In the genomic region with DNA sequence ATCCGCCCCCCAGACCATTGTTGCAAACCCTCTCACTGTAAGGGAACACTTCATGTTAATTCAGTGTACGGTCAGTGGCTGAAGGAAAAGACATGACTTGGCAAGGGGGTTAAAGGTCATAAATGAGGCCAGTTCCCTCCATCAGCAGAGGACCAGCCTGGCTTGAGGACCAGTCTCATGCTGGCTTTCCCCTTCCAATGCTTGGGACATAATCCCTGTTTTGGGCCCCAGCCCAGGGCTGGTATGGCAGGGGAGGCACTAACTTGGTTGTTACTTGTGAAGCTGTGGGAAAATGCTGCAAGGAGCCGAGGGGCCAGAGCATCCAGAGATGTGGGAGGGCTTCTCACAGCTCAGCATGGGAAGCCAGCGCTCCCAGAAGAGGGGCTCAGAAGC, we compare ENCODE assay signal across 15 mouse cellular contexts. TPM values are rescaled to one million over a fixed set of nuclear protein-coding genes. Genes with fewer than 3 reads are reported as not detected.
DNase-seq lines count a peak whose midpoint lies in the region; ATAC-seq and TF ChIP-seq lines count a peak whose summit lies in the region.
"Had no signal": no experiment of that assay in that cellular context is flagged by ENCODE, and none has a peak within 500 bp of the region (broad histone marks: within the 10 kb centered on the region; RNA-seq: fewer than 3 reads in every experiment).

No protein-coding gene starts in this region.

- H3ac ChIP-seq in myocyte (ENCODE audit: control insufficient read depth, insufficient read length): no peak overlapping the region

- H3K4me1 ChIP-seq in heart, embryonic 15.5 days (replicated peaks): peaks cover 52% of the 10 kb centered on the region
- peaks cover 62% of the 10 kb centered on the region for H3K4me1 ChIP-seq in heart, embryonic 12.5 days (replicated peaks)
- peaks cover 65% of the 10 kb centered on the region for H3K4me1 ChIP-seq in megakaryocyte, embryonic 14.5 days
- H3K4me1 ChIP-seq in embryonic facial prominence, embryonic 10.5 days: peaks cover 32% of the 10 kb centered on the region

- no peak overlapping the region for H3K9ac ChIP-seq in heart, embryonic 15.5 days
- no peak overlapping the region for H3K9ac ChIP-seq in heart, embryonic 12.5 days
- H3K9ac ChIP-seq: hindbrain, embryonic 15.5 days; lung, embryonic 15.5 days; neural tube, embryonic 15.5 days had no signal

- no peak for TF ChIP-seq POLR2A in myocyte (IDR thresholded peaks at IDR 0.05; ENCODE audit: insufficient read length, low read depth)

- H3K36me3 ChIP-seq in heart, embryonic 15.5 days: no peaks in the 10 kb centered on the region
- no peaks in the 10 kb centered on the region for H3K36me3 ChIP-seq in heart, embryonic 12.5 days
- H3K36me3 ChIP-seq in megakaryocyte, embryonic 14.5 days (replicated peaks; ENCODE audit: low read length): peaks cover 2% of the 10 kb centered on the region
- no peaks in the 10 kb centered on the region for H3K36me3 ChIP-seq in embryonic facial prominence, embryonic 10.5 days (replicated peaks)
- no peaks in the 10 kb centered on the region for H3K36me3 ChIP-seq in myocyte (ENCODE audit: control insufficient read depth, insufficient read depth)
- H3K36me3 ChIP-seq: hindbrain, embryonic 15.5 days; lung, embryonic 15.5 days; neural tube, embryonic 15.5 days had no signal

- 67% methylated on average over 4 of the region's 4 CpGs for WGBS in heart, embryonic 15.5 days
- WGBS in heart, embryonic 12.5 days: 55% methylated on average over 4 of the region's 4 CpGs
- WGBS in embryonic facial prominence, embryonic 10.5 days: 75% methylated on average over 4 of the region's 4 CpGs

- H3K4me2 ChIP-seq in heart, embryonic 15.5 days: no peak overlapping the region
- H3K4me2 ChIP-seq in heart, embryonic 12.5 days: no peak overlapping the region
- H3K4me2 ChIP-seq in myocyte (ENCODE audit: low read depth): peak overlapping the region; percentile 69
- H3K4me2 ChIP-seq: hindbrain, embryonic 15.5 days; lung, embryonic 15.5 days; neural tube, embryonic 15.5 days had no signal

- peak overlapping the region; percentile 36 for H3K27ac ChIP-seq in heart, embryonic 15.5 days
- H3K27ac ChIP-seq in heart, embryonic 12.5 days (ENCODE audit: poor library complexity, severe bottlenecking): no peak overlapping the region
- H3K27ac ChIP-seq in embryonic facial prominence, embryonic 10.5 days (replicated peaks): peak overlapping the region; percentile 44; the same call in 1 of the 2 replicates
- H3K27ac ChIP-seq: hindbrain, embryonic 15.5 days; neural tube, embryonic 15.5 days had no signal

- ATAC-seq in heart, embryonic 15.5 days (replicated peaks; ENCODE audit: insufficient number of reproducible peaks, insufficient read depth, low FRiP score, low read depth): no peak
- no peak for ATAC-seq in heart, embryonic 12.5 days (ENCODE audit: insufficient number of reproducible peaks, low FRiP score)
- ATAC-seq in megakaryocyte, adult 5-6 weeks (ENCODE audit: poor library complexity, severe bottlenecking): no peak

- H3K9me3 ChIP-seq in heart, embryonic 15.5 days (replicated peaks): no peaks in the 10 kb centered on the region
- no peaks in the 10 kb centered on the region for H3K9me3 ChIP-seq in heart, embryonic 12.5 days (replicated peaks)
- 0 out of 2 replicates have a peak, but pooled peaks cover 7% of the 10 kb centered on the region for H3K9me3 ChIP-seq in megakaryocyte, embryonic 14.5 days
- no peaks in the 10 kb centered on the region for H3K9me3 ChIP-seq in embryonic facial prominence, embryonic 10.5 days
- H3K9me3 ChIP-seq: hindbrain, embryonic 15.5 days; lung, embryonic 15.5 days; neural tube, embryonic 15.5 days had no signal

- H3K27me3 ChIP-seq in heart, embryonic 15.5 days: no peaks in the 10 kb centered on the region
- no peaks in the 10 kb centered on the region for H3K27me3 ChIP-seq in heart, embryonic 12.5 days (replicated peaks)
- peaks cover 22% of the 10 kb centered on the region for H3K27me3 ChIP-seq in megakaryocyte, embryonic 14.5 days (replicated peaks)
- no peaks in the 10 kb centered on the region for H3K27me3 ChIP-seq in embryonic facial prominence, embryonic 10.5 days (replicated peaks; ENCODE audit: low read depth, poor library complexity, severe bottlenecking)
- no peaks in the 10 kb centered on the region for H3K27me3 ChIP-seq in myocyte (ENCODE audit: control insufficient read depth, insufficient read depth, insufficient read length)
- H3K27me3 ChIP-seq: CH12.LX; hindbrain, embryonic 15.5 days; lung, embryonic 15.5 days; neural tube, embryonic 15.5 days had no signal

- H3K4me3 ChIP-seq in heart, embryonic 15.5 days: no peak overlapping the region
- H3K4me3 ChIP-seq in heart, embryonic 12.5 days: no peak overlapping the region
- H3K4me3 ChIP-seq in megakaryocyte, embryonic 14.5 days (replicated peaks): peak overlapping the region; percentile 10
- H3K4me3 ChIP-seq in embryonic facial prominence, embryonic 10.5 days: no peak overlapping the region
- no peak overlapping the region for H3K4me3 ChIP-seq in myocyte
- H3K4me3 ChIP-seq: hindbrain, embryonic 15.5 days; lung, embryonic 15.5 days; neural tube, embryonic 15.5 days had no signal

- no peak for DNase-seq in embryonic facial prominence, embryonic 10.5 days (ENCODE audit: low spot score)
- DNase-seq in frontal cortex, postnatal 10 days (ENCODE audit: low spot score in 2 of 2): no peak
- DNase-seq: embryo, embryonic 11 days; kidney, postnatal 10 days; retina, postnatal 1 day; thymus, postnatal 25 days had no signal

- H3K79me2 ChIP-seq in myocyte (ENCODE audit: control insufficient read depth, insufficient read depth): peaks cover 7% of the 10 kb centered on the region

TF ChIP-seq in myocyte, 11 proteins besides CTCF, POLR2A, EP300 and RAD21:
- TF ChIP-seq REST (IDR thresholded peaks at IDR 0.05; ENCODE audit: insufficient read depth, insufficient read length): no peak
- TF ChIP-seq MAX (IDR thresholded peaks at IDR 0.05; ENCODE audit: low read depth): no peak

RNA-seq across cellular contexts. Expression of gene Tbc1d8, which starts 23.8 kb away (rescaled TPM):
- 10.4 and 12.8 TPM in 2 replicates for polyA plus RNA-seq in heart, embryonic 15.5 days (2015; fragmentation: Nextera tagmentation; extraction: Ambion mirVana)
- polyA plus RNA-seq in heart, embryonic 12.5 days (2016; fragmentation: Nextera tagmentation; extraction: Ambion mirVana): 14.1 and 15.5 TPM in 2 replicates
- polyA plus RNA-seq in megakaryocyte, embryonic 14.5 days (2012; ENCODE audit: insufficient read depth, low replicate concordance): 1.7 and 6.4 TPM in 2 replicates
- 60.6 and 61.8 TPM in 2 replicates for total RNA-seq in megakaryocyte, adult 5-6 weeks (2015)
- total RNA-seq in megakaryocyte, adult 5-6 weeks (2017): 35.5 and 46.5 TPM in 2 replicates
- polyA plus RNA-seq in embryonic facial prominence, embryonic 10.5 days (2016; fragmentation: Nextera tagmentation; extraction: Ambion mirVana): 5.2 and 5.3 TPM in 2 replicates
- polyA plus RNA-seq in myocyte (2012; fragmentation: generic; extraction: Trizol): 5.8 TPM
